Mouse (Mus musculus) stomach, embryonic 16.5 days (tissue): Measurements from ENCODE around the gene Itga8. TPM values are rescaled to one million over a fixed set of nuclear protein-coding genes. Genes with fewer than 3 reads are reported as not detected.

Experiments used
- ATAC-seq: fragments of 200-750 bp; cut with Nextera tagmentation; 2 replicates; pipeline ENCODE4 v1.8.0; 2017; ENCODE audit warnings: moderate number of reproducible peaks, moderate TSS enrichment; ENCODE audit not compliant: insufficient read depth, low FRiP score
- H3K27ac ChIP-seq: fragments of 300-500 bp; sonication (generic); 2 replicates; pipeline ENCODE4 v1.5.1; 2014; ENCODE audit warnings: low read length
- H3K27me3 ChIP-seq: fragments of 300-500 bp; sonication (generic); 2 replicates; pipeline ENCODE4 v1.6.1; 2014; ENCODE audit warnings: low read length, control low read depth, mixed read lengths; ENCODE audit not compliant: control insufficient read depth, insufficient read depth
- H3K36me3 ChIP-seq: fragments of 300-500 bp; sonication (generic); 2 replicates; pipeline ENCODE4 v1.6.1; 2014; ENCODE audit warnings: low read length; ENCODE audit not compliant: control insufficient read depth, insufficient read depth
- H3K4me1 ChIP-seq: fragments of 300-500 bp; sonication (generic); 2 replicates; pipeline ENCODE4 v1.6.1; 2014; ENCODE audit warnings: low read length, control low read depth, mixed read lengths; ENCODE audit not compliant: control insufficient read depth, insufficient read depth
- H3K4me2 ChIP-seq: fragments of 300-500 bp; sonication (generic); 2 replicates; pipeline ENCODE4 v1.6.1; 2014; ENCODE audit warnings: low read depth, low read length, mixed read lengths
- H3K4me3 ChIP-seq: fragments of 300-500 bp; sonication (generic); replicated peaks from 2 replicates; pipeline ENCODE4 v1.5.1; 2014; ENCODE audit warnings: mild to moderate bottlenecking, low read length
- H3K9ac ChIP-seq: fragments of 300-500 bp; sonication (generic); 2 replicates; pipeline ENCODE4 v1.6.1; 2014; ENCODE audit warnings: low read length
- H3K9me3 ChIP-seq: fragments of 300-500 bp; sonication (generic); replicated peaks from 2 replicates; pipeline ENCODE4 v1.6.1; 2016; ENCODE audit warnings: low read length, control low read depth; ENCODE audit not compliant: control insufficient read depth
- WGBS: fragments of 180-500 bp; shearing (Covaris S2); extraction: QIAGEN DNeasy Blood & Tissue Kit; methylation state at CpG from one replicate; pipeline ENCODE4 v1.1.7; 2014; 5-methylcytosine and 5-hydroxymethylcytosine counted together
- polyA plus RNA-seq: library from polyadenylated mRNA; unstranded; fragments of >200 nt; fragmentation: Nextera tagmentation; extraction: Ambion mirVana; gene quantifications from 2 replicates; pipeline ENCODE4 v1.2.1, GENCODE M21; 2015

Gene Itga8
- polyA plus RNA-seq, 1 experiment from 2014 or later: 23.4 TPM

GRCm38 (mm10) chr2:12107265-12107664 is 194.5 kb downstream of the Itga8 start:
- no peaks in the 10 kb centered on the region for H3K36me3 ChIP-seq
- no peak for ATAC-seq
- no peak overlapping the region for H3K27ac ChIP-seq
- H3K27me3 ChIP-seq: no peaks in the 10 kb centered on the region
- H3K4me1 ChIP-seq: peaks cover 3% of the 10 kb centered on the region; the same call in 1 of the 2 replicates
- no peaks in the 10 kb centered on the region for H3K9me3 ChIP-seq
- WGBS: 38% methylated on average over 2 of the region's 2 CpGs
- no peak overlapping the region for H3K4me2 ChIP-seq
- no peak overlapping the region for H3K4me3 ChIP-seq
- no peak overlapping the region for H3K9ac ChIP-seq

- ATAC-seq: no peak
- Histone ChIP-seq H3K9ac (no peak overlapping the region), H3K36me3 (no peaks in the 10 kb centered on the region), H3K4me1 (peaks cover 3% of the 10 kb centered on the region; the same call in 1 of the 2 replicates), H3K4me3 (no peak overlapping the region), H3K4me2 (no peak overlapping the region), H3K27ac (no peak overlapping the region), H3K9me3 (no peaks in the 10 kb centered on the region), H3K27me3 (no peaks in the 10 kb centered on the region)
- WGBS: 70% methylated on average over 1 of the region's 1 CpGs
Observed at GRCm38 (mm10) chr2:12103183-12103582, 198.5 kb downstream of the Itga8 start.

- no peak for ATAC-seq
- no peaks in the 10 kb centered on the region for H3K36me3 ChIP-seq
- WGBS: 54% methylated on average over 7 of the region's 7 CpGs
Observed at GRCm38 (mm10) chr2:12092203-12092984, 209.3 kb downstream of the Itga8 start.

GRCm38 (mm10) chr2:12090993-12091392 is 210.7 kb downstream of the Itga8 start:
- no peaks in the 10 kb centered on the region for H3K4me1 ChIP-seq
- no peak overlapping the region for H3K4me3 ChIP-seq
- H3K36me3 ChIP-seq: no peaks in the 10 kb centered on the region
- no peak for ATAC-seq
- WGBS: 71% methylated on average over 2 of the region's 2 CpGs
- H3K9ac ChIP-seq: no peak overlapping the region
- H3K27ac ChIP-seq: no peak overlapping the region
- H3K4me2 ChIP-seq: no peak overlapping the region
- H3K9me3 ChIP-seq: no peaks in the 10 kb centered on the region
- H3K27me3 ChIP-seq: no peaks in the 10 kb centered on the region

More at GRCm38 (mm10) chr2:12092203-12092984, 209.3 kb downstream of the Itga8 start:
- H3K27me3 ChIP-seq: no peaks in the 10 kb centered on the region
- H3K4me3 ChIP-seq: no peak overlapping the region
- no peak overlapping the region for H3K9ac ChIP-seq
- no peak overlapping the region for H3K4me2 ChIP-seq
- no peak overlapping the region for H3K27ac ChIP-seq
- no peaks in the 10 kb centered on the region for H3K9me3 ChIP-seq
- no peaks in the 10 kb centered on the region for H3K4me1 ChIP-seq

- Histone ChIP-seq H3K36me3 (no peaks in the 10 kb centered on the region), H3K4me1 (no peaks in the 10 kb centered on the region), H3K4me3 (no peak overlapping the region), H3K27me3 (no peaks in the 10 kb centered on the region), H3K9me3 (no peaks in the 10 kb centered on the region), H3K9ac (no peak overlapping the region), H3K4me2 (no peak overlapping the region), H3K27ac (no peak overlapping the region)
- ATAC-seq: no peak
- 84% methylated on average over 2 of the region's 2 CpGs for WGBS
Observed at GRCm38 (mm10) chr2:12085492-12085891, 216.2 kb downstream of the Itga8 start.

- 69% methylated on average over 4 of the region's 4 CpGs for WGBS
- Histone ChIP-seq H3K4me3 (no peak overlapping the region), H3K27me3 (no peaks in the 10 kb centered on the region), H3K27ac (no peak overlapping the region), H3K9ac (no peak overlapping the region), H3K4me2 (no peak overlapping the region), H3K36me3 (no peaks in the 10 kb centered on the region), H3K9me3 (no peaks in the 10 kb centered on the region), H3K4me1 (no peaks in the 10 kb centered on the region)
- ATAC-seq: no peak
Observed at GRCm38 (mm10) chr2:12084341-12084740, 217.4 kb downstream of the Itga8 start.

GRCm38 (mm10) chr2:12077266-12077891 is 224.3 kb downstream of the Itga8 start:
- Histone ChIP-seq H3K27me3 (no peaks in the 10 kb centered on the region), H3K9me3 (no peaks in the 10 kb centered on the region), H3K4me1 (no peaks in the 10 kb centered on the region), H3K27ac (no peak overlapping the region), H3K4me2 (no peak overlapping the region), H3K9ac (no peak overlapping the region), H3K36me3 (no peaks in the 10 kb centered on the region), H3K4me3 (no peak overlapping the region)
- ATAC-seq: no peak
- 61% methylated on average over 2 of the region's 2 CpGs for WGBS

- ATAC-seq: no peak
- Histone ChIP-seq H3K27ac (no peak overlapping the region), H3K36me3 (no peaks in the 10 kb centered on the region), H3K4me1 (0 out of 2 replicates have a peak, but pooled peaks cover 2% of the 10 kb centered on the region), H3K9me3 (no peaks in the 10 kb centered on the region), H3K9ac (no peak overlapping the region), H3K4me3 (no peak overlapping the region), H3K4me2 (no peak overlapping the region), H3K27me3 (no peaks in the 10 kb centered on the region)
- 57% methylated on average over 6 of the region's 6 CpGs for WGBS
Observed at GRCm38 (mm10) chr2:12065669-12066399, 235.9 kb downstream of the Itga8 start.
